Mouse (Mus musculus) ES-CJ7 (cell line): ENCODE measurements around the gene Leng1.

Experiments used
- DNase-seq: peaks from one replicate; pipeline ENCODE4 v3.0.0; 2011; ENCODE audit warnings: low read depth, low spot score

Leng1 gene

GRCm38 (mm10) chr7:3629543-3630477 is 35.8 kb downstream of the Leng1 start, which contains the start of the genes Tfpt and Prpf31:
Gene Tfpt (minus strand): TSS chr7:3629929.
Gene Prpf31 (plus strand): TSS chr7:3629985.
- peak; percentile 97 for DNase-seq

- no peak for DNase-seq
Observed at GRCm38 (mm10) chr7:3629030-3629429, 36.6 kb downstream of the Leng1 start.

- peak; percentile 97 for DNase-seq
Observed at GRCm38 (mm10) chr7:3617242-3617995, 48.2 kb downstream of the Leng1 start, which contains the start of gene Ndufa3. Gene Ndufa3 (plus strand): TSS chr7:3617373.

- no peak for DNase-seq
Observed at GRCm38 (mm10) chr7:3616389-3617241, 49.0 kb downstream of the Leng1 start.

GRCm38 (mm10) chr7:3616057-3616388 is 49.6 kb downstream of the Leng1 start, which contains the start of gene Oscar:
Gene Oscar (minus strand): TSS chr7:3616157.
- DNase-seq, result no peak

- no peak for DNase-seq
Observed at GRCm38 (mm10) chr7:3614021-3614420, 51.6 kb downstream of the Leng1 start.

GRCm38 (mm10) chr7:3611006-3611405 is 54.6 kb downstream of the Leng1 start:
- DNase-seq, result peak; percentile 26

GRCm38 (mm10) chr7:3610437-3610836 is 55.2 kb downstream of the Leng1 start:
- DNase-seq, result no peak
